Mouse (Mus musculus) right cerebral cortex, postnatal 36 days (tissue): ENCODE data around the gene Chuk.
A peak's percentile ranks its signal among the peaks of the same experiment; 100 is the strongest.

Source experiments
- DNase-seq, 2 experiments: peaks; one replicate each; pipeline ENCODE4 v3.0.0; 2022; ENCODE audit warnings: low spot score in 2 of 2, mixed read lengths in 1 of 2

Chuk gene

DNA sequence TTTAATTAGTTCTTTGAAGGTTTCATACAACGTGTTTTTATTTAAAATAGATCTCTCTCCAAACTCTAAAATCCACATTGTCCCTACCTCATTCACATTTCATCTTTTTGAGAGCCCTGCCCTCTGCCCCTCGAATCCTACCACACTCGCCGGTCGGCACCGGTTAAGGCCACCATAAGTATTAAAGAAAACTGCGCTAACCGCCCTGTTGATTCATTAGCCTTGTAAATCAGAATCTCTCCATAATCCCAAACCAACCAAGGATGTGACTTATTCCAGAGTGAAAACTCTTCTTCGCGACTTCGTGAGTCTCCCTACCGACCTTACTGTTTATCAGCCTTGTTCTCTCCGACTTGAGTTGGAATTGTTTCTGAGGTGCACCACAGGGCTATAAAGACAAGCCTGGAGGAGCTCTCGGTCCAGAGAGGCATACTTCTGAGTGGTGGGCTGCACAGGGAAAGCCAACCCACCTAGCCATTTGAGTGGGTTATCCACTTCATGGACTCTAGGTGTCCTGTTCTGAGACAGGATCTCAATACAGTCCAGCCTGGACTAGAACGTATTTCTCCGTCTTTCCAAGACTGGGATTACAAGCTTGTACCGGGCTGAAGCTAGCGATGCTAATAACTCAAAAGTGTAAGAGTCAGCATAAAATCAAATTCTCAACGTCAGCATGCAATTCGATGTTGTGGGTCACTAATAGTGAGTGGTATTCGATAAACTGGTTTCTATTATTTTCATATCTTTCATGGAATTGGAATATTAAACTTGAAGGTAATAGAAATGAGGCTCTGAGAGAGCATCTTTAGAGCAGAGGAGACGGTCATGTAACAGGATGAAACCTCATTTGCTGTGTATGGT is 611 bp upstream of the Chuk start:
- no peak for DNase-seq

DNA sequence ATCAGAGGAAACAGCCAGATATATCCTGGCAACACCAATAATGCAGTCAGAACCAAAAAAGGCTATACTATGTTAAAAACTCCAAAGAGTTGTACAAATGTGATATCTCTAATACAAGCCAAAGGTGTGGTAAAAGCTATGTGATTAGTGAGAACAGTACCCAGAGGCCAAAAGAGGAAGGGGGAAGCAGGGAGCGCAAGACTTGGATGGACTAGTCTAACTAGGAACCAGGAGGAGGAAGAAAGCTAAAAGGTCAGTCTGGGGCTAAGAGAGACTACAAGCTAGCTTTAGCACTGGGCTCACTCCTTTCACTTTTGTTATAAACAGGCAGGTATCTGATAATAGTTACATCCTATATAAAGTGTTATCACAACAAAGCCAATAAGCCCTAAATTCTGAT is 2.9 kb downstream of the Chuk start:
- no peak for DNase-seq

DNA sequence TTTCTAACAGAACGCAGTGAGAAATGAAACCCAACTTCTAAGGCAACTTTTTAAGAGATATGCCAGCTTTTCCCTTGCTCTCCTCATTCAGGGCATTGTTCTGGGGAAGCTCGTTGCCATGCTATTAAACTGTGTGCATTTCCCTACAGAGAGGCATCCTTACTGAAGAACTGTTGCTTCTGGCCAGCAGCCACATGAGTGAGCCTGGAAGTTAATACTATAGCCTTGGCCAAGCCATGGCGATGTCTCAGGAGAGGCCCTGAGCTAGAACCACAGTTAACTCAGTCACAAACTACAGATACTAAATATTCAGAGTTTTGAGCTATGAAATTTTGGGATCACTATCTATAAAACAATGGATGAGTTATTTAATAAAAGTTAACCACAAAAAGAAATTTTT is 4.3 kb downstream of the Chuk start:
- DNase-seq = no peak

DNA sequence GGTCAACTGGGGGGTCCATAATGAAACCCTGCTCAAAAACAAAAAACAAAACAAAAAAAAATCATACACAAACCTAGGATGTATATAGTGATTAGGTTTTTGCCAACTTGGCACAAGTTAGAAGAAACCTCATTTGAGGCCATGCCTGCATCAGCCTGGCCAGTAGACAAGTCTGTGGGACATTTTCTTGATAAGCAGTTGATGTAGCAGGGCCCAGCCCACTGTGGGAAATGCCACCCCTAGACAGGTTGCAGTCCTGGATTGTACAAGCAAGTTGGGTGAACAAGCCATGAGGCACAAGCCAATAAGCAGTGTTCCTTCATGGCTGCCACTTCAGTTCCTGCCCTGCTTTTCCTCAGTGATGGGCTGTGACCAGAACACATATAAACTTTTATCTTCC is 6.4 kb downstream of the Chuk start:
- DNase-seq = no peak

DNA sequence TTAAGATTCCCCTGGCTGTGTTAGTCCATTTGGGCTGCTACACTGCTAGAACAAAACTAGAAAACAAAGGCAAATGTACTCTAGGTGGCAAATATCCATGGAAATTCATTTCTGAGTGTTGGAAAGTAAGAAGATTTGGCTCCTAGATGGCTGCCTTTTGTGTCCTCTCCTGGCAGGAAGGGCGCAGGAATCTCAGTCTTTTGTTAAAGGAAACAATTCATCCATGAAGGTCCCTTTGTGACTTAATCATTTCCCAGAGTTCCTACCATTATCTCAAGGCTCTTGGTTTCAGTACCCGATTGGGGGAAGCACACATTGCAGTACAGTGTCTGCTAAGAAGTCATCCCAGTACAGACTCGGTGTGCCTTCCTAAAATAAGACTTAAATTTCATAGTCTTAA is 21.0 kb downstream of the Chuk start:
- no peak for DNase-seq

DNA sequence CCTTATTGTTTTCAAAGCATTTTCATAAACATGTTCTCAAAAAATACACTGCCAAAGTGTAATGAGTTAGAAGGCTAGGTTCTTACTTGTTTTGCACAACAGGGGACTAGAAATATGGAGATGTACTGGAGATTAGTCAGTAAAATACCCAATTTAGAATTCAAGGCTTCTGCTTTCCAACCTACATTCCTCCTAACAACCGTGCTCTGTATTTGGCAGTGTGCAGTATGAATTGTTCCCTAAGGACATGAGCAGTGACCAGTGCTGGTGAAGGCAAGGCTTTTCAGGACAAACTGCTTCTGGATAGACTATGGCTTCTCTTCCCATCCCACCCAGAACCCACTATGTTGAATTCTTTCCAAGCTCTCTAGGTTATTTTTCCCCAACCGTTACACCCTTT is 26.4 kb downstream of the Chuk start:
- no peak for DNase-seq

DNA sequence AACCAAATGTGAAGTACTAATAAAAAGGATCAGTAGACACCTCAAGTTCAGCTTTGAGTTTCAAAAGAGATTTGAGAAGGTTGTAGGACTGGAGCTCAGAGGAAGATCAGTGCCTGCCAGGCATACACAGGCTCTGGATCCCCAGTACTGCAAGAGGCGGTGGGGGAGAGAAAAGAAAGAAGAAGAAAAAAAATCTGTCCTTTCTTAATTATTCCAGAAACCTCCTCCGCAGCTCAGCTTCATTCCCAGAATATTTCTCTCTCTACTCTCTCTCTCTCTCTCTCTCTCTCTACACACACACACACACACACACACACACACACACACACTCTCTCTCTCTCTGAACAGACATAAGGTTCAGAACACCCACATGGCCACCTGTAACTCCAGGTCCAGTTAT is 27.3 kb downstream of the Chuk start:
- DNase-seq = no peak

DNA sequence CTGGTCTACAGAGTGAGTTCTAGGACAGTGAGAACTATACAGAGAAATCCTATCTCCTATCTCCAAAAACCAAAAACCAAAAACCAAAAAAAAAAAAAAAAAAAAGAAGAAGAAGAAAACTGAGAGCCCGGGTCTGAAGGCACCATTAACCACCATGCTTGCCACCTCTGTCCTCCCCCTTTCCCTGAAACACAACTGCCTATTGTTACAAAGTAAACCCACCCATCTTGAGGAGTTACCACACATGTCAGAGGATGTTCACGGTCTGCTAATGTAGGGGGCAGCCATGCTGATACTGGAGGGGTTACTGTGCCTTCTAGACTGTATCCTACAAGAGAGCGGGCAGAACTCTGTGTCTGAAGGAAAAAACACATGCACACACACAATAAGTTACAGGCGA is 30.3 kb downstream of the Chuk start:
- DNase-seq = no peak

DNA sequence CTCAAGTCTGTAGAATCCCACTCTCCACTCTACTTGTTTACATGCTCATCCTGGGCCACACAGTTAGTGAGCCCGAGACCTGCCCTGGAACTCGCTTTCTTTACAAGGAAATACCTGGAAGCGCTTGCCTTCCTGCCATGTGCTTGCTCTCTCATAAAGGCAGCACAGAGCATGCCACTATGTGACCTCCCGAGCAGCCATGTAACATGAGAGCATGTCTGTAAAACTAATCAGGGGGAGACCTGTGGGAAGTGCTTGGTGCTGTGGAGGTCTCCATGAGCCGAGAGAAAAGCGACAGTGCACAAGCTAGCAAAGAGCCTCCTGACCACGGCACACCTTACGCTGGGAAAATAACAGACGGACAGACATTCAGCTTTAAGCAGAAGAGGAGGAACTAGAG is 30.8 kb downstream of the Chuk start:
- DNase-seq = no peak

DNA sequence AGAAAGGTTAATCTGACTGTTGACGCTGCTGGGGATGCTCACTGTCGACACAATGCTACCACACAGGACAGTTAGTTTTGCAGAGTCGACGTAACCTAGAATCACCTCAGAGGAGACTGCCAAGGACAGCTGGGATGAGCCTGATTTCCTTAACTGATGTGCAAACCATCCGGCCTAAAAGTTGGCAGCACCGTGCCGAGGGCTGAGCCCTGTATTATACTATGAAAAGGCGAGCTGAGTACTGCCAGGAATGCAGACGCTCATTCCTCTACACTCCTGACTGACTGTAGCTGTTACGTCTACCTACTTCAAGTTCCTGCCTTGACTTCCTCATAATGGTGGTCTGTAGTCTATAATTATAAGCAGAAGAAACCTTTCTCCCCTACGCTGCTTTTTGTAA is 32.3 kb downstream of the Chuk start:
- no peak for DNase-seq

DNA sequence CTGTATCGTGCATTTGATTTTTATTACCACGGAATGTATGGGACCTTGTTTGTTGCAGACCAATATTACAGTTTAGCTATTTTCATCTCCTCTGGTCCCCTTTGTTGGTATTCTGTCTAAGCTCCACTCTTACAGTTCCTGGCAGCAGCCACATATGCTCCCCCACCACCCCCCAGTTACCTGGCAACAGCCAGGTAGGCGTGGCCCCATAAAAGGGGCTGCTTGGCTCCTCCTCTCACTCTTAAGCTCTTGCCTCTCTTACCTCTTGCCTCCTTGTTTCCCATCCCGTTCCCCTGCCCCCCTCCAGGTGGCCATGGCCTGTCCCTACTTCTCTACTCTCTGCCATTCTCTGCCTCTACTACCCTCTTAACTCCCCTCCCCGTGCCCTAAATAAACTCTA is 36.1 kb downstream of the Chuk start:
- DNase-seq = no peak

DNA sequence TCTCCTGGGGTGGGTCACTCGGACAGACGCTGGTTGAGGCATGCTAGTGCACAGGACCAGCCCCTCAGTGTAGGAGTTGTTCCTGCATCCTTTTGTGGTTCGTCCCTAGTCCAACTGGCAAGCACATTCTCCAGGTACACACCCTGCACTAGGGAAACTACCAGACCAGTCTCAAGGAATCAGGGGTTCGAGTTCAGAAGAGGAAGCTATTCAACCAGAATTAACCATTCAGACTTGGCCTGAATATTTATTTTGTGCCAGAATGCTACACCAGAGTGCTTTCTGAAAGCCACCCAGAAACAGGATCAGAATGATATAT is 37.4 kb downstream of the Chuk start:
- DNase-seq = no peak

DNA sequence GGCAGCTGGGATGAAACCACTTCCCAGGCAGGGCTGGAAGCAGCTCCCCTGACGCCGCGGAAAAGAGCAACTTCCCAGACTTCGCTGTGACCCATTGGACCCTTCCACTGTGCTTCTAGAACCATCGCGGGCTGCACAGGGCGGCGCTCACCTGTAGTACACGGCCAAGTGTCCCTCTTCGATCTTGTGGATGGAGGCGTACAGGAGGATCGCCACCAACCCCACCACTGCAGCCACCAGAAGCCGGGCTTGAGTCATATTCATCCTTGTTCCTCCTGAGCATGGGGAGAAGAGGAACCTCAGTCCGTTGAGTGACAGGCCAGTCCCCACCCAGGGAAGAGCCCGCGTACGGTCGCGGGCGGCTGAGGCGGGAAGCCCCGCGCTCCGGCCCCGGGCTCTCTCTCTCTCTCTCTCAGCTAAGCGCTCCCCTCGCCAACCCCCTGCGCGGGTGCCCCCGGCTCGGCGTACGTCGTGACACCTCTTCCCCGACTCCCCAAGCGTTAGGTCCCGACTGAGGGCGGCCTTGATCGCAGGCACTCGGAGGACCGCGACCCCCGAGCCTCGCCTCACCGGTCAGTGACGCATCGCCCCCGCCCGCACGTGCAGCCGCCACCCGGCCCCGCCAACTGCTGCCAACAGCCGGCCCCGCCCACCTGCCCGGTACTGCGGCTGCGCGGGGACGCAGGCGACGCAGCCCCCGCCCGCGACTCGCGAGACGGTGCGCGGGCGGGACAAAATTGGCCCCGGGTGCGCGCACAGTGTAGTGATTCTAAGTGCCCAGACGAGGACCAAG is 38.0 kb downstream of the Chuk start, which contains the start of gene Erlin1:
Gene Erlin1 (minus strand): TSS at position 665 of the 793 bp plus-strand sequence.
- peak; percentile 81 to 83 for DNase-seq

DNA sequence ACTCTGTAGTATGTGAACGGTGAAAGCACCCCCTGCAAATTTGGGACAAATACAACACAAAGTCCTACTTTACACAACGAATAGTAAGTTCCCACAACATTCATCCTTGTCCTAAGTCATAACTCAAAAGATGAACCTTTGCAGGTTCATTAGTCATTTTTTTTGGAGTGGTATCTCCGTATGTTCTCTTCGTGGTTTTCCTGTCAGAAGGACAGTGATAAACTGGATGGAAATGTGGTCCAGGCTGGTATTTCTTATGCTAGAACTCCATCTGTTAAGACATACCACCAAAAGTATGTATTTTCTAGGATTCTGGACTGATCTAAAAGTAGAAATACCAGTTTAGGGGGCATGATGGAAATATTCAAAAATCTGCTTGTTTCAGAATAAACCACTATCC is 39.0 kb downstream of the Chuk start:
- DNase-seq = no peak

DNA sequence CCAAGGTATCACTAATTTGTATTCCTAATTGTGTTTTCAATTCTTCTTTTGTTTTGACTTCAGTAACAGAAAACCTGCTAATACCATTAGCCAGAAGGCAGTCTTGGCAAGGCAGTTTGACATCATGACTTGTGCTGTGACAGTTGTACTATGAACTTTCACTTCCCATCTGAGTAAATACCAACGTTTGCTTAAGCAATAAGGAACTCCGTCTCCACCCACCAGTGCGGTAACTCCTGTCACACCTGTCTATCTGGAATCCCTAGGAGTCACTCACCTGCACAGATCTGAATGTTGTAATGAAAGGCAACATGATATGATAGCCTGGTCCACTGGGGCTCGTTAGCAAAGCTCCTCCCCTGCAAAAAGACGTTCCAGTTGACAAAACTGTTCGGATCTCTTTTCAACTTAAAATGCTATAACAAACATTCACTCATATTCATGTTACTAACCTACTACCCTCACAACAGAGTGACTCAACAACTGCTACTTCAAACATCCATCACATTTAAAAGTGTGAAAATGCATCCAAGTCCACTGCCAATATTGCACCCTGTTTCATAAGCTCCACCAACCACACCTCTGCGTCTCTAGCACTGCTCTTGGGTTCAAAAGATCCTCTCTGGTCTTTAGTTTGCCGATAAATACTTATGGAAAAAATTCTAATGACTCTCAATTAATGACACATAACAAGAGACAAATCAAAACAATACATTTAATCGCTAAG is 39.8 kb downstream of the Chuk start:
- no peak for DNase-seq

DNA sequence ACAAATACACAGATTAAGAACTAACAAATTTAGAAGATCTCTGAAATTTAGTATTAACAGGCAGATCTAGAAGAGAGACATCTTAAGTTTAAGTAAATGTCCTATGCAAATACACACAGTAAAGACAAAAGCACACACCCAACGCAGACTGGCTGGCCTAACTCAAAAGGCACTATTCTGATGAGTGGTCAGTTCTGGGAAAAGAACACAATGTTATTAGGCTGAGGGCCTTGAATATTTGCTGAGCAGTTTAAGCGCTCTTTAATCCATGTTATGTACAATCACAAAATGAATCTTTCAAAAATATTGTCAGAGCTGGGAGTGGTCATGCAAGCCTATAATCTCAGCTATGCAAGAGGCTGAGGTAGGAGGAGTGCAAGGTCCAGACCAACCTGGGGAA is 42.5 kb downstream of the Chuk start:
- no peak for DNase-seq

DNA sequence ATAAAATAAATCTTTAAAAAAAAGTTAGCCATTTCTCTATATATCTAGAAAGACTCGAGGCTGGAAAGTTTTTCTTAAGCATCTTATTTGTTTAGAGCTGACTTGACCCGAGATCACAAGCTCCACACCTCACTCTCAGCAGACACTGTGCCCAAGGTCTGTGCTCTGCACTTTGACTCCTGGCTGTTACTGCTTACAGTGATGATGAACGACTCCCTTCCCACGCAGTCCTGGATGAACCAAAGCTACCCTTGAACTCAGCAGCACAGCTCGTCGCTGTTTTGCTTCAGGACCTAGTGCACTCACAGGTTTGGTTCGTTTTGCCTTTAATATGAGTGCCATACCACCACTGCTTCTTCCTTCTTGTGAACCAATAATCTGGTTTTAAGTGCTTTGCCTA is 43.5 kb downstream of the Chuk start:
- no peak for DNase-seq

DNA sequence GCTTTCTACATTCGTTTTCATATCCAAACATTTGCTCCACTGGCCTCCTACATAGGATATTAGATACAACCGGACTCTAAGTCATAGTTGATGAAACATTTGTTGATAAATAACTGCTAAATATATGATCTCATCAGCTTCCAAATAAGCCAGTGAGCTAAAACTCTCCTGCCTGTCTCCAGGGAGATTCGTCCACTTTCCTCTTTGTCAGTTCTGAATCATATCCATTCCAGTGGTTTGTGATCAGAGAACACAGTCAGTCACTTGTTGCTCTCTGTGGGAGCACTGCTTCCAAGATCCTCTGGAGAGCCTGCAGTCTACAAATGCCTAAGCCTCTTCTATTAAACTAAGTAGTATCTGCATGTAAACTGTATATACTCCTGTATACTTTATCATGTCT is 47.1 kb downstream of the Chuk start:
- DNase-seq = no peak

DNA sequence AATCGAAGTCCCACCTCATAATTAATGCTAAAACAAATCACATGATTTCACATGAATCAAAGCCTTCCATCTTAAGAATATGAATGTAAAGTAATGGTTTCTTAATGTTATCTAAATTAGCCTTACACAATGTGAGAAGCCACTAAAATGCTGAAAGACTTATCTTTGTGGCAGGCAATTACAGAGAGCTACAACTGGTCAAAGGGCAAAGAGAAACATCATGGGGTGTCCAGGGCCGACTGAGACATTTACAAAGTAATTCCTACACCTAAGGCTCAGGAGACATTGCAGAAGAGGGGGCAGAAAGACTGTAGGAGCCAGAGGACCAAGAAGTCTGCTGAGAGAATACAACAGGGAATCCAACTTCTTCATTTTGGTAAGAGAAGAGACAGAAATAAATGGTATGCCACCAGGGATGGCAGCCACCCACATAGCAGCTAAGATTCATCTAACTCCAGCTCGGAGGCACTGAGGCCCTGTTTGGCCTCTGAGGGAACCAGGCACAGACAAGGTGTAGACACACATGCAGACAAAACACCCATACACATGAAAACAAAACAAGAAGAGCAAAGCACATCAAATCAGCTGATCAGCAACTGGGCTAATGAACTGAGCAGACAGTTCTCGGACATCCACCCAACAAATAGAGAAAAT is 52.0 kb downstream of the Chuk start:
- DNase-seq = peak in 1 of 2 experiments; percentile 10

DNA sequence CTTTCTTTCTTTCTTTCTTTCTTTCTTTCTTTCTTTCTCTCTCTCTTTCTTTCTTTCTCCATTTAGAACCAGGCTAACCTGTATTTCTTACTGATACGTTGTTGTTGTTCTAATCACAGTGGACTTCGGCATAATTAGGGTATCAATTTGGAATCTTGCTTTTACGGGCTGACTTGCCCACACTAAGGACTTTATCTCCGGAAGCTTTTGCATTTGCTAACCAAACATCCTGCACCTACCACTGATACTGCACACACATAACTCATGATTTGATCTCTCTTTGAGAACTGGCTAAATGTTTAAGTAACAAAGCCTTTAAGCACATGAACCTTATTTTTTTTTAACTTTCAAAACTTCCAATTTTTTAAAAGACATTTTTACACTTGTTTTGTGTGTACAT is 56.9 kb downstream of the Chuk start:
- no peak for DNase-seq

DNA sequence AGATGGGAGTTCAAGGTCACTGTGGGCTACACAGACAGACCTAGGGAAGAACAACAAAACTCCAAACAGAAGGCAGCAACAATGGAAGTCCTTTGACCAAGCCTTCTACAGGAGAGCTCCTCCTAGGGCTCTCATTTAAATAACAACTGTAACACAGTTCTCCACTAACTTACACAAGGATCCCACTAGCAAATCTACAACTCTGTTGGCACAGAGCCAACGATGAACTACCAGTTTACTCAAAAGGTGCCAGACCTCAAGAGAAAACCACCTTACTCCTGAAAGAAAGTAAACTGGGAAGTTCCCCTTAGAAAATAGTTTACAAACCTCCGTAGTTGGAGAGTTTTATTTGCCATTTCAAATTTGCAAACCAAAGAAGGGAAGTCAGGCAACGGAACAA is 58.0 kb downstream of the Chuk start:
- DNase-seq = no peak

DNA sequence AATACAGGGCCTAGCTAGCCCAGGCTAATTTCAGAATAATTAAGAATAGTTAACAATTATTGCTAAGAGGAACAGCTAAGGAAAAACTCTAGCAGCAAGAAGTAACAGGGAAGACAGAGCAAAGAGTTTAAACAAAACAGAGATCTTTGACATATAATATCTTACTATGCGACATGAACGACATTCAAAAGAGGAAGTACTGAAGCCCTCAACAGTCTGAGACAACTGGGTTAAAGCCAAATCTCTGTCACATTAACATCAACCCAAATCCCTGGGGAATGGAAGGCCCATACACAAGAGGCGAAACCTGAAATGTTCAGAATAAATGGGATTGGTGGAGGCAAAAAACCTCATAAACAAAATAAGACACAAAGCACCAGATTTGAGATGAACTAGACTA is 61.4 kb downstream of the Chuk start:
- DNase-seq = no peak
